Mouse (Mus musculus): Measurements from ENCODE around the gene Aspdh. TPM values are rescaled to one million over a fixed set of nuclear protein-coding genes. Genes with fewer than 3 reads are reported as not detected.

Gene Aspdh
- polyA plus RNA-seq, 1 experiment from 2014 or later, result not detected

GRCm38 (mm10) chr7:44485572-44486195, 20.5 kb downstream of the Aspdh start:
- Histone ChIP-seq H3K36me3 (replicated peaks) (peaks cover 30% of the 10 kb centered on the region), H3K4me1 (peaks cover 9% of the 10 kb centered on the region), H3K9me3 (no peaks in the 10 kb centered on the region), H3K27me3 (replicated peaks; ENCODE audit: low read depth, poor library complexity, severe bottlenecking) (peaks cover 25% of the 10 kb centered on the region), H3K27ac (replicated peaks) (no peak overlapping the region), H3K4me3 (no peak overlapping the region)
- DNase-seq (ENCODE audit: low spot score), result no peak
- 78% methylated on average over 7 of the region's 7 CpGs for WGBS

- no peak overlapping the region for H3K4me3 ChIP-seq
- DNase-seq (ENCODE audit: low spot score), result no peak
- H3K27me3 ChIP-seq (replicated peaks; ENCODE audit: low read depth, poor library complexity, severe bottlenecking), result peaks cover 13% of the 10 kb centered on the region
- peaks cover 9% of the 10 kb centered on the region for H3K4me1 ChIP-seq
- WGBS, result 71% methylated on average over 13 of the region's 13 CpGs
- H3K9me3 ChIP-seq, result no peaks in the 10 kb centered on the region
- H3K36me3 ChIP-seq (replicated peaks), result peaks cover 44% of the 10 kb centered on the region
- no peak overlapping the region for H3K27ac ChIP-seq (replicated peaks)
Observed at GRCm38 (mm10) chr7:44486927-44487575, 21.9 kb downstream of the Aspdh start.

GRCm38 (mm10) chr7:44487936-44488335, 22.7 kb downstream of the Aspdh start:
- WGBS, result 89% methylated on average over 7 of the region's 7 CpGs
- H3K27me3 ChIP-seq (replicated peaks; ENCODE audit: low read depth, poor library complexity, severe bottlenecking), result peaks cover 4% of the 10 kb centered on the region
- no peaks in the 10 kb centered on the region for H3K9me3 ChIP-seq
- DNase-seq (ENCODE audit: low spot score), result no peak
- H3K27ac ChIP-seq (replicated peaks), result no peak overlapping the region
- peaks cover 52% of the 10 kb centered on the region for H3K36me3 ChIP-seq (replicated peaks)
- peaks cover 9% of the 10 kb centered on the region for H3K4me1 ChIP-seq
- no peak overlapping the region for H3K4me3 ChIP-seq

- Histone ChIP-seq H3K36me3 (replicated peaks) (peaks cover 58% of the 10 kb centered on the region), H3K4me1 (peaks cover 9% of the 10 kb centered on the region), H3K4me3 (no peak overlapping the region), H3K27me3 (replicated peaks; ENCODE audit: low read depth, poor library complexity, severe bottlenecking) (no peaks in the 10 kb centered on the region), H3K9me3 (no peaks in the 10 kb centered on the region), H3K27ac (replicated peaks) (no peak overlapping the region)
- 93% methylated on average over 8 of the region's 8 CpGs for WGBS
- no peak for DNase-seq (ENCODE audit: low spot score)
Observed at GRCm38 (mm10) chr7:44488545-44488944, 23.4 kb downstream of the Aspdh start.

- H3K36me3 ChIP-seq (replicated peaks), result peaks cover 71% of the 10 kb centered on the region
- H3K4me3 ChIP-seq, result 0 out of 2 replicates have a peak overlapping the region, but pooled peaks have one; percentile 1
- no peaks in the 10 kb centered on the region for H3K9me3 ChIP-seq
- H3K27me3 ChIP-seq (replicated peaks; ENCODE audit: low read depth, poor library complexity, severe bottlenecking), result no peaks in the 10 kb centered on the region
- WGBS, result 94% methylated on average over 4 of the region's 4 CpGs
- peaks cover 17% of the 10 kb centered on the region for H3K4me1 ChIP-seq
- DNase-seq (ENCODE audit: low spot score), result no peak
- no peak overlapping the region for H3K27ac ChIP-seq (replicated peaks)
Observed at GRCm38 (mm10) chr7:44490281-44490680, 25.1 kb downstream of the Aspdh start.

GRCm38 (mm10) chr7:44491391-44491790, 26.2 kb downstream of the Aspdh start:
- Histone ChIP-seq H3K27ac (replicated peaks) (no peak overlapping the region), H3K4me1 (peaks cover 21% of the 10 kb centered on the region), H3K36me3 (replicated peaks) (peaks cover 71% of the 10 kb centered on the region), H3K4me3 (no peak overlapping the region), H3K27me3 (replicated peaks; ENCODE audit: low read depth, poor library complexity, severe bottlenecking) (no peaks in the 10 kb centered on the region), H3K9me3 (no peaks in the 10 kb centered on the region)
- 95% methylated on average over 5 of the region's 5 CpGs for WGBS
- DNase-seq (ENCODE audit: low spot score), result no peak

- H3K4me3 ChIP-seq, result no peak overlapping the region
- no peak overlapping the region for H3K27ac ChIP-seq (replicated peaks)
- WGBS, result 95% methylated on average over 21 of the region's 21 CpGs
- no peak for DNase-seq (ENCODE audit: low spot score)
- H3K9me3 ChIP-seq, result no peaks in the 10 kb centered on the region
- peaks cover 71% of the 10 kb centered on the region for H3K36me3 ChIP-seq (replicated peaks)
- no peaks in the 10 kb centered on the region for H3K27me3 ChIP-seq (replicated peaks; ENCODE audit: low read depth, poor library complexity, severe bottlenecking)
- peaks cover 19% of the 10 kb centered on the region for H3K4me1 ChIP-seq
Observed at GRCm38 (mm10) chr7:44492166-44492826, 27.1 kb downstream of the Aspdh start.

- 92% methylated on average over 12 of the region's 12 CpGs for WGBS
- peak overlapping the region; percentile 86 for H3K4me3 ChIP-seq
- DNase-seq (ENCODE audit: low spot score), result no peak
Observed at GRCm38 (mm10) chr7:44494681-44495080, 29.5 kb downstream of the Aspdh start.

GRCm38 (mm10) chr7:44495086-44495485, 29.9 kb downstream of the Aspdh start:
- peaks cover 5% of the 10 kb centered on the region; the same call in 1 of the 2 replicates for H3K27me3 ChIP-seq (replicated peaks; ENCODE audit: low read depth, poor library complexity, severe bottlenecking)
- 89% methylated on average over 7 of the region's 7 CpGs for WGBS
- no peaks in the 10 kb centered on the region for H3K9me3 ChIP-seq
- no peak for DNase-seq (ENCODE audit: low spot score)
- H3K36me3 ChIP-seq (replicated peaks), result peaks cover 47% of the 10 kb centered on the region
- H3K27ac ChIP-seq (replicated peaks), result peak overlapping the region; percentile 98; the same call in 1 of the 2 replicates
- H3K4me1 ChIP-seq, result peaks cover 22% of the 10 kb centered on the region
- H3K4me3 ChIP-seq, result peak overlapping the region; percentile 86

More at GRCm38 (mm10) chr7:44494681-44495080, 29.5 kb downstream of the Aspdh start:
- no peak overlapping the region for H3K27ac ChIP-seq (replicated peaks)
- peaks cover 22% of the 10 kb centered on the region for H3K4me1 ChIP-seq
- H3K9me3 ChIP-seq, result no peaks in the 10 kb centered on the region
- 0 out of 2 replicates have a peak, but pooled peaks cover 1% of the 10 kb centered on the region for H3K27me3 ChIP-seq (replicated peaks; ENCODE audit: low read depth, poor library complexity, severe bottlenecking)
- peaks cover 51% of the 10 kb centered on the region for H3K36me3 ChIP-seq (replicated peaks)

GRCm38 (mm10) chr7:44495992-44496770, 31.0 kb downstream of the Aspdh start, which contains the start of the genes Emc10 and Fam71e1:
Gene Emc10 (minus strand): TSS chr7:44496529.
Gene Fam71e1 (plus strand): TSS chr7:44496581.
- DNase-seq (ENCODE audit: low spot score), result peak; percentile 99
- Histone ChIP-seq H3K36me3 (replicated peaks) (peaks cover 36% of the 10 kb centered on the region), H3K27me3 (replicated peaks; ENCODE audit: low read depth, poor library complexity, severe bottlenecking) (peaks cover 12% of the 10 kb centered on the region), H3K9me3 (no peaks in the 10 kb centered on the region), H3K27ac (replicated peaks) (peak within 1 kb of the TSS; percentile 98), H3K4me1 (peaks cover 24% of the 10 kb centered on the region), H3K4me3 (peak within 1 kb of the TSS; percentile 86)
- WGBS, result 1% methylated on average over 58 of the region's 58 CpGs

- Histone ChIP-seq H3K27ac (replicated peaks) (peak overlapping the region; percentile 98), H3K27me3 (replicated peaks; ENCODE audit: low read depth, poor library complexity, severe bottlenecking) (peaks cover 12% of the 10 kb centered on the region), H3K4me3 (peak overlapping the region; percentile 86), H3K9me3 (no peaks in the 10 kb centered on the region), H3K36me3 (replicated peaks) (peaks cover 31% of the 10 kb centered on the region), H3K4me1 (peaks cover 24% of the 10 kb centered on the region)
- WGBS, result under 1% methylated on average over 26 of the region's 26 CpGs
- no peak for DNase-seq (ENCODE audit: low spot score)
Observed at GRCm38 (mm10) chr7:44496771-44497109, 31.5 kb downstream of the Aspdh start.

Measured in embryonic facial prominence, embryonic 10.5 days (tissue).